Mouse (Mus musculus): ENCODE measurements around the gene Dcaf5.

Gene Dcaf5

GRCm38 (mm10) chr12:80436336-80436976 is at the start of gene Dcaf5:
Dcaf5 (minus strand) TSS chr12:80436601.
- peak; percentile 76 for DNase-seq (ENCODE audit: low read depth, low spot score)

- DNase-seq (ENCODE audit: low read depth, low spot score): no peak
Measured at GRCm38 (mm10) chr12:80483397-80483796, 47.0 kb upstream of the Dcaf5 start.

GRCm38 (mm10) chr12:80479986-80480385 is 43.6 kb upstream of the Dcaf5 start:
- DNase-seq (ENCODE audit: low read depth, low spot score): no peak

GRCm38 (mm10) chr12:80473731-80474130 is 37.3 kb upstream of the Dcaf5 start:
- DNase-seq (ENCODE audit: low read depth, low spot score): no peak

- DNase-seq (ENCODE audit: low read depth, low spot score): no peak
Measured at GRCm38 (mm10) chr12:80471926-80472325, 35.5 kb upstream of the Dcaf5 start.

GRCm38 (mm10) chr12:80470206-80470605 is 33.8 kb upstream of the Dcaf5 start:
- no peak for DNase-seq (ENCODE audit: low read depth, low spot score)

GRCm38 (mm10) chr12:80463666-80464269 is 27.4 kb upstream of the Dcaf5 start:
- DNase-seq (ENCODE audit: low read depth, low spot score): no peak

- peak; percentile 79 for DNase-seq (ENCODE audit: low read depth, low spot score)
Measured at GRCm38 (mm10) chr12:80462942-80463651, 26.7 kb upstream of the Dcaf5 start, which contains the start of gene Exd2. Exd2 (plus strand) TSS chr12:80463095.

- peak; percentile 17 for DNase-seq (ENCODE audit: low read depth, low spot score)
Measured at GRCm38 (mm10) chr12:80462292-80462896, 26.0 kb upstream of the Dcaf5 start.

- DNase-seq (ENCODE audit: low read depth, low spot score): no peak
Measured at GRCm38 (mm10) chr12:80458033-80458432, 21.6 kb upstream of the Dcaf5 start.

- no peak for DNase-seq (ENCODE audit: low read depth, low spot score)
Measured at GRCm38 (mm10) chr12:80453506-80453905, 17.1 kb upstream of the Dcaf5 start.

GRCm38 (mm10) chr12:80444525-80445109 is 8.2 kb upstream of the Dcaf5 start:
- DNase-seq (ENCODE audit: low read depth, low spot score): no peak

- DNase-seq (ENCODE audit: low read depth, low spot score): no peak
Measured at GRCm38 (mm10) chr12:80440957-80441356, 4.6 kb upstream of the Dcaf5 start.

GRCm38 (mm10) chr12:80437051-80437675 is 762 bp upstream of the Dcaf5 start:
- no peak for DNase-seq (ENCODE audit: low read depth, low spot score)

- DNase-seq (ENCODE audit: low read depth, low spot score): peak; percentile 20
Measured at GRCm38 (mm10) chr12:80435887-80436286, 514 bp downstream of the Dcaf5 start.

GRCm38 (mm10) chr12:80434961-80435691 is 1.3 kb downstream of the Dcaf5 start:
- peak; percentile 54 for DNase-seq (ENCODE audit: low read depth, low spot score)

GRCm38 (mm10) chr12:80434601-80434960 is 1.8 kb downstream of the Dcaf5 start:
- DNase-seq (ENCODE audit: low read depth, low spot score): no peak

- no peak for DNase-seq (ENCODE audit: low read depth, low spot score)
Measured at GRCm38 (mm10) chr12:80433266-80433665, 3.1 kb downstream of the Dcaf5 start.

- no peak for DNase-seq (ENCODE audit: low read depth, low spot score)
Measured at GRCm38 (mm10) chr12:80427683-80428082, 8.7 kb downstream of the Dcaf5 start.

- no peak for DNase-seq (ENCODE audit: low read depth, low spot score)
Measured at GRCm38 (mm10) chr12:80415100-80415499, 21.3 kb downstream of the Dcaf5 start.

- DNase-seq (ENCODE audit: low read depth, low spot score): no peak
Measured at GRCm38 (mm10) chr12:80410855-80411254, 25.5 kb downstream of the Dcaf5 start.

All from retina, postnatal 7 days (tissue).